Mouse (Mus musculus) ES-E14 (cell line): ENCODE measurements at regions not wholly inside any gene's neighbourhood (a gene's known extent, or its start where the extent isn't known, plus 50 kb on each side); places are given as distances from the start of the nearest gene placed in this dataset.

Source experiments
- MAFK ChIP-seq: IDR thresholded peaks from 2 replicates; pipeline ENCODE4 v1.6.1; 2014; ENCODE audit warnings: mild to moderate bottlenecking, low read depth, low read length, inconsistent platforms; ENCODE audit not compliant: insufficient read depth
- ZC3H11A ChIP-seq: IDR thresholded peaks from 2 replicates; pipeline ENCODE4 v1.6.1; 2012; ENCODE audit warnings: low read depth, mild to moderate bottlenecking, inconsistent platforms, low read length, borderline replicate concordance
- ZNF384 ChIP-seq: IDR thresholded peaks from 2 replicates; pipeline ENCODE4 v1.6.1; 2012; ENCODE audit warnings: low read depth, low read length, inconsistent platforms

- TF ChIP-seq MAFK (no peak), ZNF384 (no peak), ZC3H11A (no peak)
These were observed 192.7 kb upstream of the Ctbp2 start for GRCm38 (mm10) chr7:133316701-133317475.
